ENCODE assay signal across 7 mouse cellular contexts in genomic region chr7:80026990-80027635, GRCm38 (mm10). TPM values are rescaled to one million over a fixed set of nuclear protein-coding genes. Genes with fewer than 3 reads are reported as not detected.
DNase-seq lines count a peak whose midpoint lies in the region; ATAC-seq lines count a peak whose summit lies in the region.

No protein-coding gene starts in this region.

- peak overlapping the region; percentile 95 for H3K9ac ChIP-seq in intestine, embryonic 15.5 days
- H3K9ac ChIP-seq in limb, embryonic 12.5 days (replicated peaks), result peak overlapping the region; percentile 92
- H3K9ac ChIP-seq in midbrain, embryonic 12.5 days (replicated peaks), result peak overlapping the region; percentile 98

- no peaks in the 10 kb centered on the region for H3K36me3 ChIP-seq in intestine, embryonic 15.5 days
- H3K36me3 ChIP-seq in limb, embryonic 12.5 days, result no peaks in the 10 kb centered on the region
- H3K36me3 ChIP-seq in midbrain, embryonic 12.5 days, result peaks cover 6% of the 10 kb centered on the region; the same call in 1 of the 2 replicates

- peak overlapping the region; percentile 94 for H3K27ac ChIP-seq in intestine, embryonic 15.5 days
- H3K27ac ChIP-seq in limb, embryonic 12.5 days, result peak overlapping the region; percentile 93
- peak overlapping the region; percentile 96 for H3K27ac ChIP-seq in midbrain, embryonic 12.5 days (replicated peaks)

- peak overlapping the region; percentile 88 for H3K4me3 ChIP-seq in intestine, embryonic 15.5 days (replicated peaks)
- peak overlapping the region; percentile 83 for H3K4me3 ChIP-seq in limb, embryonic 12.5 days (replicated peaks)
- H3K4me3 ChIP-seq in midbrain, embryonic 12.5 days, result peak overlapping the region; percentile 89

- H3K4me1 ChIP-seq in intestine, embryonic 15.5 days (replicated peaks), result peaks cover 18% of the 10 kb centered on the region
- peaks cover 41% of the 10 kb centered on the region for H3K4me1 ChIP-seq in limb, embryonic 12.5 days (replicated peaks)
- peaks cover 54% of the 10 kb centered on the region for H3K4me1 ChIP-seq in midbrain, embryonic 12.5 days

- ATAC-seq in activated CD4-positive, CD25-positive, alpha-beta regulatory T cell, adult 4 months, result peak; percentile 58
- ATAC-seq in intestine, embryonic 15.5 days, result 0 out of 2 replicates have a peak, but pooled peaks have one; percentile 4
- ATAC-seq in limb, embryonic 12.5 days (ENCODE audit: insufficient number of reproducible peaks, insufficient read depth, low FRiP score, low TSS enrichment, low read depth), result no peak
- ATAC-seq in midbrain, embryonic 12.5 days (ENCODE audit: low FRiP score, low read depth), result no peak

- under 1% methylated on average over 63 of the region's 71 CpGs for WGBS in intestine, embryonic 15.5 days
- WGBS in limb, embryonic 12.5 days, result under 1% methylated on average over 69 of the region's 71 CpGs
- under 1% methylated on average over 26 of the region's 71 CpGs for WGBS in midbrain, embryonic 12.5 days

- DNase-seq in embryo, embryonic 10 days (ENCODE audit: low spot score), result peak; percentile 58
- DNase-seq in gastrocnemius, postnatal 4 days (ENCODE audit: low spot score in 2 of 2), result peak; percentile 63 to 80
- DNase-seq in spleen, adult 18-20 months, result peak; percentile 81 to 86

- no peaks in the 10 kb centered on the region for H3K9me3 ChIP-seq in intestine, embryonic 15.5 days
- no peaks in the 10 kb centered on the region for H3K9me3 ChIP-seq in limb, embryonic 12.5 days
- H3K9me3 ChIP-seq in midbrain, embryonic 12.5 days, result no peaks in the 10 kb centered on the region

- H3K27me3 ChIP-seq in intestine, embryonic 15.5 days (replicated peaks), result no peaks in the 10 kb centered on the region
- H3K27me3 ChIP-seq in limb, embryonic 12.5 days, result no peaks in the 10 kb centered on the region
- H3K27me3 ChIP-seq in midbrain, embryonic 12.5 days, result no peaks in the 10 kb centered on the region

- peak overlapping the region; percentile 79 for H3K4me2 ChIP-seq in intestine, embryonic 15.5 days (replicated peaks)
- peak overlapping the region; percentile 92 for H3K4me2 ChIP-seq in limb, embryonic 12.5 days
- H3K4me2 ChIP-seq in midbrain, embryonic 12.5 days (replicated peaks), result peak overlapping the region; percentile 83

RNA-seq across cellular contexts. Expression of gene Zfp710, which starts 2.5 kb away (rescaled TPM):
- polyA plus RNA-seq in activated CD4-positive, CD25-positive, alpha-beta regulatory T cell, adult 4 months (2017; shearing (Covaris generic)), result 1 to 10 TPM; 4.2 to 4.6 TPM
- 10 to 100 TPM; 17.5 to 18.1 TPM for total RNA-seq in gastrocnemius, postnatal 4 days (2021)
- polyA plus RNA-seq in intestine, embryonic 15.5 days (2015; fragmentation: Nextera tagmentation; extraction: Ambion mirVana), result 13.5 and 13.6 TPM in 2 replicates
- 18.5 and 19.4 TPM in 2 replicates for polyA plus RNA-seq in limb, embryonic 12.5 days (2016; fragmentation: Nextera tagmentation; extraction: Ambion mirVana)
- 31.1 and 32.8 TPM in 2 replicates for polyA plus RNA-seq in midbrain, embryonic 12.5 days (2016; fragmentation: Nextera tagmentation; extraction: Ambion mirVana)

Comparison
In these comparisons a context has a peak if more than half of its experiments do, and no peak if none do; other contexts are left out.
1. ATAC-seq: peak in activated CD4-positive, CD25-positive, alpha-beta regulatory T cell, adult 4 months (single experiment) and intestine, embryonic 15.5 days (single experiment); none in limb, embryonic 12.5 days (single experiment) and midbrain, embryonic 12.5 days (single experiment).
2. Peak in every context shown above with its lines, with median percentiles within 50 percentile points of each other: DNase-seq, H3K27ac ChIP-seq, H3K4me2 ChIP-seq, H3K4me3 ChIP-seq and H3K9ac ChIP-seq.